Mouse (Mus musculus) megakaryocyte, embryonic 14.5 days (primary cell): ENCODE data around the gene Gm14597. TPM values are rescaled to one million over a fixed set of nuclear protein-coding genes. Genes with fewer than 3 reads are reported as not detected.
"Not testable (repeated sequence)": the region's sequence is repeated elsewhere in the genome, so short reads cannot be mapped to it uniquely, and the experiment has no call there.

Experiments
- H3K27me3 ChIP-seq: replicated peaks from 2 replicates; pipeline ENCODE3; 2012; ENCODE audit warnings: inconsistent platforms
- H3K36me3 ChIP-seq: replicated peaks from 2 replicates; pipeline ENCODE3; 2012; ENCODE audit warnings: low read length, inconsistent platforms, mixed read lengths
- H3K4me1 ChIP-seq: 2 replicates; pipeline ENCODE4 v1.6.1; 2012; ENCODE audit warnings: inconsistent platforms
- H3K4me3 ChIP-seq: replicated peaks from 2 replicates; pipeline ENCODE3; 2012; ENCODE audit warnings: moderate library complexity, mild to moderate bottlenecking, inconsistent platforms
- H3K9me3 ChIP-seq: 2 replicates; pipeline ENCODE4 v1.6.1; 2012; ENCODE audit warnings: inconsistent platforms
- FLI1 ChIP-seq: IDR thresholded peaks from 2 replicates; pipeline ENCODE4 v1.6.1; 2012; ENCODE audit warnings: low read length, inconsistent platforms, mixed read lengths
- GATA1 ChIP-seq: IDR thresholded peaks from 3 replicates; pipeline ENCODE4 v1.6.1; 2012; ENCODE audit warnings: mixed read lengths, low read length, inconsistent platforms, borderline replicate concordance
- polyA plus RNA-seq: library from polyadenylated mRNA; stranded (reverse); fragments of >175 nt; gene quantifications from 2 replicates; pipeline ENCODE4 v1.2.3, GENCODE M21; 2012; ENCODE audit warnings: low replicate concordance; ENCODE audit not compliant: insufficient read depth

The Gm14597 gene
- not detected in 2 replicates for polyA plus RNA-seq

DNA sequence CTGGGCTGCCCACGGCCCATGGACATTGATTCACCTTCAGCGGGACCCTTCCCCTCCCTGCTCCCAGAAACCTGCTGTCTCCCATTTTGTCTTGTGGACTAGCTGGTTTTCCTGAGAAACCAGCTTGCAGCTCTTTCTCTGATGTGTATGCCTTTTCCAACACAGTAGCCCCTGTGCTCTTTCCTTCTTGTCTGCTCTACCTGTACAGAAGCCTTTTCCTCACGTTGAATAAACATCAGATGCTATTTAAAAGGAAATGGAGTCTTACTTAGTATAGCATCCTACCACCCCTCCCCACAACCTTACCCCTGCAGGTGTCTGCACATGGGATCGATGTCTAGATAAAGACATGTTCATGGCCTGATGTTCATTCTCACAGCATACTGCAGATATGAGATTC is at the start of gene Gm14597:
Gene Gm14597 (minus strand): TSS at position 101 of the 400 bp plus-strand sequence.
- not testable (repeated sequence) for H3K4me1 ChIP-seq, H3K36me3 ChIP-seq, H3K27me3 ChIP-seq, H3K9me3 ChIP-seq
- peak within 1 kb of the TSS; percentile 91 for H3K4me3 ChIP-seq

DNA sequence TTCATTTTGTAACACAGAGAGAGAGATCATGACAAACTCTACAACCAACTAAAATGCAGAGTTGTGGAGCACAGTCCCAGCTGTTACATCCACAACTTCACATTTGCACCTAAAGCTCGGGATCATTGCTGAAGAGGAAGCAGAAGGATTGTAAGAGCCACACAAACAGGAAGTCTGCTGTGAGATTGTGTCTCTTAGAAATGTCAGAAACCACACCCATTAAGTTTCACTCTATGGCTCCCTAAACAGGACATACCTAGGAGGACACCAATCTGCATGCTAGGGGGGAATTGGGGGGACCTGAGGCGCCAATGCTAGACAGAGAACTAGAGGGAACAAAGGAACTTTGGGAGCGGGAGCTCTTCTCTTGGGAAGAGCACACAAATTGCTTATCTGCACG is 44.1 kb upstream of the Gm14597 start:
- H3K4me3 ChIP-seq, H3K4me1 ChIP-seq, H3K9me3 ChIP-seq, H3K27me3 ChIP-seq, H3K36me3 ChIP-seq: not testable (repeated sequence)

DNA sequence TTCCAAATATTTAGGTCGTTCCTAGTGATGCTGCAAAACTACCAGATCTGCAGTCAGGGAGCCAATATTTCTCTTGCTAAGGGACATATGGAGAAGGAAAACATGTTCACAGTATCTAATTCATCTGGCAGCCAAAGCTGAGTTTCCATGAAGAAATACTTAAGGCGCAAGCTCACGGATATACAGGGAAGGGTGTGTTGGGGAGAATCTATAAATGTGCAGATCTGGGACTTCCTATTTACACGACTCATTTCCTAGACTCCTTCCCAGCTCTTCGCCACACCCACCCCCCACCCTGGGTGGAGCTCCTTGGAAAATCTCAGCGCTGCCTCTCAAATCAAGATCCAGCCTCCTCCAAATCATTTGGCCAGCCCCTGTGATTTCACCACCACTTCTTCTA is 37.1 kb upstream of the Gm14597 start:
- no peak for TF ChIP-seq GATA1
- TF ChIP-seq FLI1: no peak
- H3K36me3 ChIP-seq: no peaks in the 10 kb centered on the region
- no peaks in the 10 kb centered on the region for H3K4me1 ChIP-seq
- H3K4me3 ChIP-seq: no peak overlapping the region
- H3K9me3 ChIP-seq: no peaks in the 10 kb centered on the region
- peaks cover 6% of the 10 kb centered on the region for H3K27me3 ChIP-seq

GRCm38 (mm10) chrX:53642980-53643961 is 34.5 kb upstream of the Gm14597 start, which contains the start of gene Rtl8a:
Gene Rtl8a (minus strand): TSS chrX:53643682.
- not testable (repeated sequence) for H3K4me1 ChIP-seq, H3K9me3 ChIP-seq, H3K36me3 ChIP-seq, H3K27me3 ChIP-seq
- peak within 1 kb of the TSS; percentile 86 for H3K4me3 ChIP-seq

GRCm38 (mm10) chrX:53642604-53642979 is 33.8 kb upstream of the Gm14597 start:
- H3K4me3 ChIP-seq, H3K27me3 ChIP-seq, H3K36me3 ChIP-seq, H3K9me3 ChIP-seq, H3K4me1 ChIP-seq: not testable (repeated sequence)

- H3K4me3 ChIP-seq: not testable (repeated sequence)
Observed at GRCm38 (mm10) chrX:53638107-53638506, 29.3 kb upstream of the Gm14597 start.

GRCm38 (mm10) chrX:53611395-53611794 is 2.6 kb upstream of the Gm14597 start:
- H3K4me3 ChIP-seq, H3K4me1 ChIP-seq, H3K9me3 ChIP-seq, H3K36me3 ChIP-seq, H3K27me3 ChIP-seq: not testable (repeated sequence)

More at GRCm38 (mm10) chrX:53638107-53638506, 29.3 kb upstream of the Gm14597 start:
- H3K4me1 ChIP-seq, H3K36me3 ChIP-seq, H3K27me3 ChIP-seq, H3K9me3 ChIP-seq: not testable (repeated sequence)

DNA sequence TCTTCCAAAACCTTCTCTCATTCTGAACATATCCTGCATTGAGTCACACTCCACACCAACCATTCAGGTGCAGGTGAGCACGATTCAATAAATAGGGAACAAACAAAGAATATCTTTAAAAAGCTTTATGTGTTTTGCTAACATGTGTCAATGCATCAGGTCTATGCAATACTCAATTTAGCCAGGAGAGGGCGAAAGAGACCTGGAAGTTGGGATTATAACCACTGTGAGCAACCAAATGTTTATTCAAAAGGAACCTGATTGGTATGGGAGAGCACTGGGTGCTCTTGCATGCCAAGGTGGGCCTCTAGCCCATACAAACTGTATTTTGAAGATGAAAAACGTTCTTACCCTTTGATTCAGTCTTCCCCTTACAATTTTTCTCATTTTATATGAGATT is 1.8 kb upstream of the Gm14597 start:
- Histone ChIP-seq H3K9me3 (no peaks in the 10 kb centered on the region), H3K27me3 (no peaks in the 10 kb centered on the region), H3K4me3 (no peak overlapping the region), H3K4me1 (peaks cover 5% of the 10 kb centered on the region; the same call in 1 of the 2 replicates), H3K36me3 (no peaks in the 10 kb centered on the region)
- TF ChIP-seq FLI1: no peak
- TF ChIP-seq GATA1: no peak

GRCm38 (mm10) chrX:53608122-53608813 is 511 bp downstream of the Gm14597 start:
- Histone ChIP-seq H3K36me3 (no peaks in the 10 kb centered on the region), H3K4me3 (peak overlapping the region; percentile 91), H3K9me3 (no peaks in the 10 kb centered on the region), H3K4me1 (peaks cover 5% of the 10 kb centered on the region; the same call in 1 of the 2 replicates), H3K27me3 (no peaks in the 10 kb centered on the region)
- TF ChIP-seq FLI1: no peak
- no peak for TF ChIP-seq GATA1

- TF ChIP-seq GATA1: no peak
- TF ChIP-seq FLI1: no peak
- Histone ChIP-seq H3K27me3 (no peaks in the 10 kb centered on the region), H3K4me3 (peak within 1 kb of the TSS; percentile 91), H3K9me3 (no peaks in the 10 kb centered on the region), H3K36me3 (no peaks in the 10 kb centered on the region), H3K4me1 (peaks cover 5% of the 10 kb centered on the region; the same call in 1 of the 2 replicates)
Observed at GRCm38 (mm10) chrX:53607242-53608121, 1.3 kb downstream of the Gm14597 start, which contains the start of gene Rtl8c. Gene Rtl8c (plus strand): TSS chrX:53608032.

DNA sequence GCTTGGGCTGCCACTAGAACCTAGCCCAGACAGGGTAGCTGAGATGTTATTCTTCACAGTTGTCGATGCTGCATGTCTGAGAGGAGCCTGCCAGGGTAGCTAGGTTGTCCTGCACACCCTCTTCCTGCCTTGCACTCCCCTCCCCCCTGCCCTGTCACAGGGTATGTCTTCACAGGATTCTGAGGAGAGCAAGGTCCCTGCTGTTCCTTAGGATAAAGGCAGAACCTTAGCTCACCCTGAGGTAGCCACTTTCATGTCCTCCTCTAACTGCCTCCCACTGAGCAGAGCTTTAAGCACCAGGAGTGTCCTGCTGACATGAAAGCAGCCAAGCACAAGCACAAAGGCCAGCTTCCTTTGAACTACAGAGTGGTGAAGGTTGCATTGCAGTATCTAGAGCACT is 2.6 kb downstream of the Gm14597 start:
- not testable (repeated sequence) for H3K4me1 ChIP-seq, H3K9me3 ChIP-seq, H3K36me3 ChIP-seq, H3K4me3 ChIP-seq, H3K27me3 ChIP-seq

- H3K4me1 ChIP-seq, H3K9me3 ChIP-seq: not testable (repeated sequence)
Observed at GRCm38 (mm10) chrX:53599993-53600392, 8.8 kb downstream of the Gm14597 start.

DNA sequence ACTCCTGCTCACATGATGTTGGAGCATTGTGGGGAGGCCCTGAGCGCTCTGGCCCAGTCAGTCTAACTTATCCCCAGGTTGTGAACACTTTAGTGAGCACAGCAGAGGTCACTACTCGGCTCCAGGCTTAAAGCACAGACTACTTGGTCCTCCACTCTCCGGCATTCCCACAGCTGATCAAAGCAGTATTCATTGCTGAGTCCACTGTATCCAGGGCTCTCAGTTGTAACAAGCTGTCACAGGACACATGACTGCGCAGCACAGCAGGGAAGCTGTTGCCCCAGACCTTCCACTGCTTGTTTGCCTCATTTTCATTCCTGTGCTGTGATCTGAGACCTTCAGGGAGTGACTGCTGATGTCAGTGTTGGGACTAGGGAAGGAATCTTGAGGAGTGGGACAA is 25.4 kb downstream of the Gm14597 start:
- not testable (repeated sequence) for H3K9me3 ChIP-seq, H3K36me3 ChIP-seq, H3K4me1 ChIP-seq, H3K4me3 ChIP-seq
- H3K27me3 ChIP-seq: peaks cover 15% of the 10 kb centered on the region

More at GRCm38 (mm10) chrX:53599993-53600392, 8.8 kb downstream of the Gm14597 start:
- H3K27me3 ChIP-seq, H3K36me3 ChIP-seq, H3K4me3 ChIP-seq: not testable (repeated sequence)

GRCm38 (mm10) chrX:53581407-53581806 is 27.4 kb downstream of the Gm14597 start:
- H3K36me3 ChIP-seq, H3K4me3 ChIP-seq, H3K4me1 ChIP-seq, H3K9me3 ChIP-seq, H3K27me3 ChIP-seq: not testable (repeated sequence)
